In genomic region chr3:58024750-58025392, GRCm38 (mm10) we compare ENCODE assay signal across 20 mouse cellular contexts.
A peak's percentile ranks its signal among the peaks of the same experiment; 100 is the strongest.
DNase-seq lines count a peak whose midpoint lies in the region; ATAC-seq and TF ChIP-seq lines count a peak whose summit lies in the region.
"Had no signal": no experiment of that assay in that cellular context is flagged by ENCODE, and none has a peak within 500 bp of the region (broad histone marks: within the 10 kb centered on the region; RNA-seq: fewer than 3 reads in every experiment).

No protein-coding gene starts in this region.

- no peaks in the 10 kb centered on the region for H3K27me3 ChIP-seq in hindbrain, embryonic 11.5 days (ENCODE audit: control insufficient read depth, insufficient read depth, low read length)
- H3K27me3 ChIP-seq in hindbrain, postnatal 0 days (ENCODE audit: insufficient read depth, low read length), result no peaks in the 10 kb centered on the region
- H3K27me3 ChIP-seq in limb, embryonic 11.5 days (ENCODE audit: control insufficient read depth, insufficient read depth, low read length), result no peaks in the 10 kb centered on the region
- no peaks in the 10 kb centered on the region for H3K27me3 ChIP-seq in forebrain, postnatal 0 days (ENCODE audit: insufficient read depth, low read length)
- H3K27me3 ChIP-seq: liver, embryonic 15.5 days; midbrain, embryonic 13.5 days; neural tube, embryonic 13.5 days had no signal

- no peak overlapping the region for H3K4me3 ChIP-seq in hindbrain, embryonic 11.5 days (ENCODE audit: low read depth, low read length)
- H3K4me3 ChIP-seq in hindbrain, postnatal 0 days (ENCODE audit: low read length), result no peak overlapping the region
- no peak overlapping the region for H3K4me3 ChIP-seq in limb, embryonic 11.5 days (ENCODE audit: low read depth, low read length)
- H3K4me3 ChIP-seq in forebrain, postnatal 0 days (ENCODE audit: low read depth, low read length), result no peak overlapping the region
- H3K4me3 ChIP-seq: liver, embryonic 15.5 days; midbrain, embryonic 13.5 days; neural tube, embryonic 13.5 days had no signal

- no peak; the same call in 1 of the 2 replicates for ATAC-seq in hindbrain, embryonic 11.5 days (ENCODE audit: low FRiP score)
- ATAC-seq in hindbrain, postnatal 0 days, result no peak
- ATAC-seq in limb, embryonic 11.5 days (ENCODE audit: insufficient number of reproducible peaks, low FRiP score, low TSS enrichment, low read depth), result peak; percentile 67; the same call in 1 of the 2 replicates
- no peak for ATAC-seq in forebrain, postnatal 0 days
- ATAC-seq: hindbrain, embryonic 16.5 days; midbrain, embryonic 13.5 days had no signal

- H3K27ac ChIP-seq in hindbrain, embryonic 11.5 days (ENCODE audit: low read depth, low read length), result no peak overlapping the region
- H3K27ac ChIP-seq in hindbrain, postnatal 0 days, result no peak overlapping the region
- no peak overlapping the region for H3K27ac ChIP-seq in limb, embryonic 11.5 days (replicated peaks; ENCODE audit: low read depth, low read length)
- no peak overlapping the region for H3K27ac ChIP-seq in forebrain, postnatal 0 days (ENCODE audit: low read depth, low read length)
- H3K27ac ChIP-seq: liver, embryonic 15.5 days; midbrain, embryonic 13.5 days; neural tube, embryonic 13.5 days; stomach, postnatal 0 days had no signal

- WGBS in hindbrain, embryonic 11.5 days, result 84% methylated on average over 3 of the region's 3 CpGs
- 82% methylated on average over 3 of the region's 3 CpGs for WGBS in hindbrain, postnatal 0 days
- 70% methylated on average over 3 of the region's 3 CpGs for WGBS in limb, embryonic 11.5 days
- WGBS in forebrain, postnatal 0 days, result 82% methylated on average over 3 of the region's 3 CpGs

- no peaks in the 10 kb centered on the region for H3K4me1 ChIP-seq in hindbrain, embryonic 11.5 days (replicated peaks; ENCODE audit: control insufficient read depth, insufficient read depth, low read length)
- H3K4me1 ChIP-seq in hindbrain, postnatal 0 days (ENCODE audit: insufficient read depth, low read length), result no peaks in the 10 kb centered on the region
- H3K4me1 ChIP-seq in limb, embryonic 11.5 days (ENCODE audit: control insufficient read depth, insufficient read depth, low read length), result no peaks in the 10 kb centered on the region
- no peaks in the 10 kb centered on the region for H3K4me1 ChIP-seq in forebrain, postnatal 0 days (ENCODE audit: insufficient read depth)
- H3K4me1 ChIP-seq: liver, embryonic 15.5 days; neural tube, embryonic 13.5 days had no signal

- H3K9me3 ChIP-seq in hindbrain, embryonic 11.5 days (ENCODE audit: control insufficient read depth, low read length), result no peaks in the 10 kb centered on the region
- no peaks in the 10 kb centered on the region for H3K9me3 ChIP-seq in hindbrain, postnatal 0 days (ENCODE audit: low read length)
- H3K9me3 ChIP-seq in limb, embryonic 11.5 days (ENCODE audit: control insufficient read depth, low read length), result no peaks in the 10 kb centered on the region
- H3K9me3 ChIP-seq in forebrain, postnatal 0 days (ENCODE audit: low read length), result no peaks in the 10 kb centered on the region
- H3K9me3 ChIP-seq: liver, embryonic 15.5 days; midbrain, embryonic 13.5 days; neural tube, embryonic 13.5 days had no signal

- DNase-seq in hindbrain, embryonic 11.5 days (ENCODE audit: low spot score), result peak; percentile 8
- no peak for DNase-seq in hindbrain, postnatal 0 days (ENCODE audit: low spot score)
- peak; percentile 38 for DNase-seq in embryo, embryonic 11 days
- no peak for DNase-seq in limb, embryonic 11.5 days (ENCODE audit: low spot score)
- peak; percentile 10 for DNase-seq in retina, postnatal 1 day
- DNase-seq in forebrain, postnatal 0 days, result no peak
- DNase-seq in left cerebral cortex, adult 8-10 months (ENCODE audit: low spot score in 2 of 2), result no peak
- DNase-seq: B cell, adult 2 months; cerebellum, adult 18-20 months; heart, postnatal 10 days; kidney, adult 18-20 months; kidney, postnatal 14 days; layer of hippocampus, adult 9-11 months; lung, postnatal 4 days; thymus, postnatal 25 days had no signal

- H3K36me3 ChIP-seq in hindbrain, embryonic 11.5 days (ENCODE audit: control insufficient read depth, insufficient read depth, low read length), result no peaks in the 10 kb centered on the region
- no peaks in the 10 kb centered on the region for H3K36me3 ChIP-seq in hindbrain, postnatal 0 days (ENCODE audit: insufficient read depth, low read length)
- H3K36me3 ChIP-seq in limb, embryonic 11.5 days (ENCODE audit: control insufficient read depth, insufficient read depth, low read length), result no peaks in the 10 kb centered on the region
- H3K36me3 ChIP-seq in forebrain, postnatal 0 days (ENCODE audit: insufficient read depth), result no peaks in the 10 kb centered on the region
- H3K36me3 ChIP-seq: liver, embryonic 15.5 days; midbrain, embryonic 13.5 days; neural tube, embryonic 13.5 days had no signal

- no peak overlapping the region for H3K4me2 ChIP-seq in hindbrain, embryonic 11.5 days (replicated peaks; ENCODE audit: low read depth, low read length)
- no peak overlapping the region for H3K4me2 ChIP-seq in hindbrain, postnatal 0 days (ENCODE audit: low read depth, low read length)
- no peak overlapping the region for H3K4me2 ChIP-seq in limb, embryonic 11.5 days (ENCODE audit: low read depth, severe bottlenecking)
- no peak overlapping the region for H3K4me2 ChIP-seq in forebrain, postnatal 0 days (ENCODE audit: low read depth)
- H3K4me2 ChIP-seq: liver, embryonic 15.5 days; midbrain, embryonic 13.5 days; neural tube, embryonic 13.5 days had no signal

- H3K9ac ChIP-seq in hindbrain, embryonic 11.5 days (ENCODE audit: low read depth, low read length), result no peak overlapping the region
- H3K9ac ChIP-seq in hindbrain, postnatal 0 days (replicated peaks; ENCODE audit: low read length), result no peak overlapping the region
- H3K9ac ChIP-seq in limb, embryonic 11.5 days (ENCODE audit: low read length), result no peak overlapping the region
- H3K9ac ChIP-seq in forebrain, postnatal 0 days, result no peak overlapping the region
- H3K9ac ChIP-seq: liver, embryonic 15.5 days; midbrain, embryonic 13.5 days; neural tube, embryonic 13.5 days had no signal

- TF ChIP-seq CTCF in hindbrain, postnatal 0 days (IDR thresholded peaks at IDR 0.05; ENCODE audit: low read depth), result no peak
- TF ChIP-seq CTCF in forebrain, postnatal 0 days (IDR thresholded peaks at IDR 0.05; ENCODE audit: low read depth), result no peak

Comparison
In these comparisons a context has a peak if more than half of its experiments do, and no peak if none do; other contexts are left out.
1. DNase-seq: peak in hindbrain, embryonic 11.5 days (single experiment), embryo, embryonic 11 days (single experiment) and retina, postnatal 1 day (single experiment); none in hindbrain, postnatal 0 days (single experiment), limb, embryonic 11.5 days (single experiment), forebrain, postnatal 0 days (single experiment) and left cerebral cortex, adult 8-10 months (0 of 2).